Mouse (Mus musculus): ENCODE results near the gene Psme1.
A peak's percentile ranks its signal among the peaks of the same experiment; 100 is the strongest.

- TF ChIP-seq EP300 (IDR thresholded peaks at IDR 0.05; ENCODE audit: insufficient read depth, low read depth, low read length) = no peak
- no peak for TF ChIP-seq POLR2A (IDR thresholded peaks at IDR 0.05; ENCODE audit: insufficient read depth, low read length)
- TF ChIP-seq CTCF (IDR thresholded peaks at IDR 0.05; ENCODE audit: low read depth, low read length) = peak; percentile 64
Observed at GRCm38 (mm10) chr14:55579511-55580496, 1.9 kb downstream of the Psme1 start.
